Mouse (Mus musculus) embryonic fibroblast, embryonic 13.5 days (primary cell): ENCODE data around the gene Hist1h2bj.
"Not testable (repeated sequence)": the region's sequence is repeated elsewhere in the genome, so short reads cannot be mapped to it uniquely, and the experiment has no call there.

Source experiments
- CTCF ChIP-seq: IDR thresholded peaks from 2 replicates; pipeline ENCODE4 v1.5.1; 2011; ENCODE audit warnings: mild to moderate bottlenecking, control low read depth, low read length, moderate library complexity, borderline replicate concordance; ENCODE audit not compliant: insufficient read depth
- POLR2A ChIP-seq: IDR thresholded peaks from 2 replicates; pipeline ENCODE4 v1.6.1; 2011; ENCODE audit warnings: low read depth, mild to moderate bottlenecking, control low read depth, low read length, moderate library complexity

DNA sequence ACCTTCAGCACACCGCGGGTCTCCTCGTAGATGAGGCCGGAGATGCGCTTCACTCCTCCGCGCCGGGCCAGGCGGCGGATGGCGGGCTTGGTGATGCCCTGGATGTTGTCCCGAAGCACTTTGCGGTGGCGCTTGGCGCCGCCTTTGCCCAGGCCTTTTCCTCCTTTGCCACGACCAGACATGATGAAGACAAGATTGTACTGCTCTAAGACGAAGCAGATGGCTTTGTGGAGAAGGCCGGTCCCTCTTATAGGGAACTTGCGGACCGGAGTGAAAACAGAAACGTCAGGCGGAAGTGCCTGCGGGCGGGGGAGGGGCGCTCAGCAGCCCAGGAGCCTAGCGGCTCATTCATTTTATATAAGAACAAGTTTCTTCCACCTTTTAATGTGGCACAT, 1.9 kb upstream of the Hist1h2bj start, which contains the start of gene Hist1h4i:
- peak; percentile 97 for TF ChIP-seq POLR2A
- TF ChIP-seq CTCF: not testable (repeated sequence)
